Mouse (Mus musculus) B cell, adult 62 days (primary cell): ENCODE data around the gene Olfr952. TPM values are rescaled to one million over a fixed set of nuclear protein-coding genes. Genes with fewer than 3 reads are reported as not detected.

Experiments
- total RNA-seq: library from RNA; stranded (reverse); gene quantifications from 4 replicates; pipeline ENCODE4 v1.2.4, GENCODE M21; 2023

The Olfr952 gene
- not detected in 4 replicates for total RNA-seq

GRCm38 (mm10) chr9:39427048-39427447, at the start of gene Olfr952:
Olfr952 (minus strand) TSS chr9:39427148.

GRCm38 (mm10) chr9:39471844-39472243, 44.9 kb upstream of the Olfr952 start, which contains the start of gene Olfr955:
Olfr955 (minus strand) TSS chr9:39471944.

GRCm38 (mm10) chr9:39456401-39456800, 29.5 kb upstream of the Olfr952 start, which contains the start of gene Olfr954:
Olfr954 (plus strand) TSS chr9:39456701.

GRCm38 (mm10) chr9:39387110-39387509, 39.8 kb downstream of the Olfr952 start, which contains the start of gene Olfr951:
Olfr951 (plus strand) TSS chr9:39387410.

Other genes starting within 250 kb of the Olfr952 start
- not detected in 4 replicates for gene Olfr944, start 225.2 kb downstream of the Olfr952 start, total RNA-seq
- gene Olfr1537, start 177.2 kb downstream of the Olfr952 start, total RNA-seq = not detected in 4 replicates
- not detected in 4 replicates for gene Olfr945, start 150.3 kb downstream of the Olfr952 start, total RNA-seq
- not detected in 4 replicates for gene Olfr948, start 101.1 kb downstream of the Olfr952 start, total RNA-seq
- gene Olfr951, start 39.7 kb downstream of the Olfr952 start, total RNA-seq = not detected in 4 replicates
- not detected in 4 replicates for gene Olfr954, start 29.6 kb upstream of the Olfr952 start, total RNA-seq
- not detected in 4 replicates for gene Olfr955, start 44.8 kb upstream of the Olfr952 start, total RNA-seq
- not detected in 4 replicates for gene Olfr44, start 66.8 kb upstream of the Olfr952 start, total RNA-seq
- gene Olfr957, start 88.7 kb upstream of the Olfr952 start, total RNA-seq = not detected in 4 replicates
- not detected in 4 replicates for gene Olfr958, start 126.9 kb upstream of the Olfr952 start, total RNA-seq
- gene Olfr959, start 148.4 kb upstream of the Olfr952 start, total RNA-seq = not detected in 4 replicates
- not detected in 4 replicates for gene AW551984, start 177.3 kb upstream of the Olfr952 start, total RNA-seq
- not detected in 4 replicates for gene Olfr148, start 183.5 kb upstream of the Olfr952 start, total RNA-seq
- not detected in 4 replicates for gene Olfr960, start 194.2 kb upstream of the Olfr952 start, total RNA-seq
- not detected in 4 replicates for gene Olfr961, start 217.9 kb upstream of the Olfr952 start, total RNA-seq
- not detected in 4 replicates for gene Olfr963, start 240.1 kb upstream of the Olfr952 start, total RNA-seq